Mouse (Mus musculus) hematopoietic stem cell, adult 5-6 weeks (primary cell): Measurements from ENCODE around the gene B4galnt2. TPM values are rescaled to one million over a fixed set of nuclear protein-coding genes. Genes with fewer than 3 reads are reported as not detected.

ENCODE experiments used
- ATAC-seq, 2 experiments: fragments of 125-278 bp in 1 of 2; replicated peaks in 1 of 2; 2 replicates each; pipeline ENCODE4 v1.8.0; 2016 to 2017; ENCODE audit warnings: inconsistent platforms in 2 of 2, mild to moderate bottlenecking in 2 of 2, moderate number of reproducible peaks in 2 of 2, low read depth in 1 of 2, moderate TSS enrichment in 1 of 2; ENCODE audit not compliant: low FRiP score in 2 of 2, poor library complexity in 2 of 2, severe bottlenecking in 2 of 2, insufficient read depth in 1 of 2, low TSS enrichment in 1 of 2
- total RNA-seq: library from RNA; stranded (forward); fragments of 172-1452, 232-1000 nt; gene quantifications from 2 replicates; pipeline ENCODE4 v1.2.3, GENCODE M21; 2017

B4galnt2 gene
- total RNA-seq, 1 experiment from 2014 or later: 1.3 TPM

DNA sequence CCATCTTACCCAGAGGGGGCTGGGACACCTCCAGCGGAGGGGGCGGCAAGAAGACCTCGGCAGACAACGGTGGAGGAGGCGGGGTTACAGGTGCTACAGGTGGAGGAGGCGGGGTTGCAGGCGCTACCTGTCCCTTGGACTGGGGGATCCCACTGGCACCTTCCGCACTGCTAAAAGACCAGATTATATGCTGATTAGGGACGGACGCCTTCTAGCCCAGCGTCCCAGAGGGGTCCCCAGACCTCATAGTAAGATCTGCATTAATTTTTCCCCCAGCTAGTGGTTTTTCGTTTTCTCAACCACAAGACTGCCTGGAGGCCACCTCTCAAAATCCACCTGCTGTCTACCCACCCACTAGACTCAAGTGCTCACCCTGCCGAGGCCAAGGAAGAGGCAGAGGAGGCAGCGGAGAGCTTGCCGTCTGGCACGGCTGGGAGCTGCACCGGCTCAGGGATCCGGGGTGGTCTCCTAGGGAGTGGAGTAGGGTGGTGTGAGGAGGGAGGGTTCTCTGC lies 81.0 kb downstream of the B4galnt2 start:
- ATAC-seq: no peak

DNA sequence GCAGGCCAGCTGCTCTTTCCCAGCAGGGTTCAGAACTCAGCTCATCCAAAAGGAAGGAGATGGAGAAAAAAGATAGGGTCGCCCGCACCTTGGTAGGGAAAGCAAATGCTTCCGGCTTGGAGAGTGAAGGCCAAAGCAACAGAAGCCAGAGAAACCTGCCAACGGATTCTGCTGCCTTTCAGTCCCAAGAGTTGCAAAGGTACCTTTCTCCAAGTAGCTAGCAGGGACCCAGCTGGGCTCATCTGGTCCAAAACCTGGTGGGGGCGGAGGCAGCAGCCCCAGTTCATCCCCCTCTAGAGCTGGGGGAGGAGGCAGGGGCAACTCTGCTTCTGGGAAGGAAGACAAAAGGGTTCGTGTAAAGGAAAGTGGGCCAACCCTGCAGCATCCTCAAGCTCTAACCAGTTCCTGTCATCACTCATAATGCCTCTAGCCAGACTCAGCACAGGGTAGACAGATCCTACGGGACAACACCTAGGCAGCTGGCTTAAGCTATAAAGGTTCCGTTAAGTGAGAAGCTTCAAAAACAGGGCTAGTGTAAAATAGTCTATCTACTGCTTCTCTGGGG lies 81.6 kb downstream of the B4galnt2 start:
- ATAC-seq: no peak

DNA sequence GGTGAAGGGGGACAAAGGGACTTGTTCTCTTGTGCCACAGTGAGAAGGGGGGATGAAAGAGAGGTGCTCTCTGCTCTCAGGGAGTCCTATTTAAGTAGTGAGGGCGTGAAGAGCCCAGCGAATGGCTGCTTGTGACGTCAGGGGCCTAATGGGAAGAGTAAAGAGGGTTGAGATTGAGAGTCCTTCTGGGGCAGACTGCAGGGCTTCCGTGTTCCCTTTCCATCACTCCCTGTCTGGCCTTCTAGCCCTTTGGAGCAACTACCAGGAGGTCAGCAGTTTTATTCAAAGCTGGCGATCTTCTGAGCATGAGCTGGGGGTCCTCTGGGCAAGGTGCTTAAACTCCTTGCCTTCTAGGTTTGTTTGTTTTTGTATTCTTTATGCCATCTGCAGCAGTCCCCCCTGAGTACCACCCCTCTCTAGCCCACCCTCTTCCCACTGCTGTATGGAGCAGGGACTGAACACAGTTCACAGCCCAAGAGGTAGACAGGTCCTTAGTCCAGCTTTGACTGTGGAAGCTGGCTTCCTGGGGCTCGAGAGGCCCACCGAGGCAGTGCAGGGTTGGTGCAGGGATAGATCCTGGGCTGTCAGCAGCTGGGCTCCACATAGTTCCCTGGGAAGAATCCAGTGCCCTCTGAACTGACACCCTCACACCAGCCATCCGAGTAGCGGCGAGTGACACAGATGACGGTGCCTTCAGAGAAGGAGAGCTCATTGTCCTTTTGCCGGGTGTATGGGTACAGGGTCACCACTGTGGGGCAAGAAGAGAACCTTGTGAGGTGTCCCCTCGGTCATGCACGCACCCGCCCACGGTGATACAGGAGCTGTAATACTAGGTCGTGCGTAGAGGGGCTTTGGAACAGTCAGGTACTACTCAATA lies 82.3 kb downstream of the B4galnt2 start:
- no peak for ATAC-seq

DNA sequence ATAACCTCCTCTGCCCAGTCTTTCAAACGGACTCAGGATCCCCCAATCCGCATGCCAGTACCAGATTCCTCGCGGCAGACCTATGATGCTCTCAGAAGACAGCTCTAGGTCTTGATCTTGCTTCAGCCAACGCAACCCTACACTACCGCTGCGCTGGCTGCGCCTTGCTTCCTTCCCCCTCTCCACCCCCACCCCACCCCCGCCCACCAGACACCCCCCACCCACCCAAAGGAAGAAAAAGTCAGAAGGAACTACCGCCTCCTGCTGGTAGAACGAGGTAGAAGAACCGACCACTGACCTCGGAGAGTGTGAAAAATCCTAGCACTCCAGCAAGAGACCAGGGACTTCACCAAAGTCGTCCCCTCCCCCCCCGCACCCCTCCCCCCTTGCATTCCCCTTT lies 83.0 kb downstream of the B4galnt2 start:
- no peak for ATAC-seq

DNA sequence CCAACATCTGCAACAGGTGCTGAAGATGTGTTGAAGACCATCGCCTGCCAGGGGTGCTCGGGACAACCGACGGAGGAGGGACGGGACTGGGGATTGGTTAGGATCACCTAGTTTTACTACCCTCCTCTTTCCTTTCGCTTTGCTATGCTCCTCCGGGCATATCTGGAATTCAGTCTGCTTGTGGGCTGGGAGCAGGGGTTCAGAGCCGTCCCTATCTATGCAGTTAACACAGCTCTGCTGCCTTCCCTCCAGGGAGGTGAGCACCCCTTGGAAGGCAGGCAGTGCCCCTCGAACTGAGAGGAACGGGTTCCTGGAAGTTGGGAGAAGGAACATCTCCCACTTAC lies 83.4 kb downstream of the B4galnt2 start:
- ATAC-seq: no peak

DNA sequence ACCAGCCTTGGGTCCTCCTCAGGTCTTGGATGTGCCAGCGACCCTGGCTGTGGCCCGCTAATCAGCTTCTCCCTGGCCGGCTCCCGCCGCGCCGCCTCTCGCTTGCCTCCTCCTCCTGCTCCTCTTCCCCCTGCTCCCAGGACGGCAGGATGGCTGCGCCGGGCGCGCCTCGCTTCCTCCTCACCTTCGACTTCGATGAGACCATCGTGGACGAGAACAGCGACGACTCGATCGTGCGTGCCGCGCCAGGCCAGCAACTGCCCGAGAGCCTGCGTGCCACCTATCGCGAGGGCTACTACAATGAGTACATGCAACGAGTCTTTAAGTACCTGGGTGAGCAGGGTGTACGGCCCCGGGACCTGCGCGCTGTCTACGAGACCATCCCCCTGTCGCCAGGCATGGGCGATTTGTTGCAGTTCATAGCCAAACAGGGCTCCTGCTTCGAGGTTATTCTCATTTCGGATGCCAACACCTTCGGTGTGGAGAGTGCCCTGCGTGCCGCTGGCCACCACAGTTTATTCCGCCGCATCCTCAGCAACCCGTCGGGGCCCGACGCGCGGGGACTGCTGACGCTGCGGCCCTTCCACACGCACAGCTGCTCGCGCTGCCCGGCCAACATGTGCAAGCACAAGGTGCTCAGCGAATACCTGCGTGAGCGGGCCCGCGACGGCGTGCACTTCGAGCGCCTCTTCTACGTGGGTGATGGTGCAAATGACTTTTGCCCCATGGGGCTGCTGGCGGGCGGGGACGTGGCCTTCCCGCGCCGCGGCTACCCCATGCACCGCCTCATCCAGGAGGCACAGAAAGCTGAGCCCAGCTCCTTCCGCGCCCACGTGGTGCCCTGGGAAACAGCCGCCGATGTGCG lies 84.0 kb downstream of the B4galnt2 start:
- ATAC-seq: no peak

DNA sequence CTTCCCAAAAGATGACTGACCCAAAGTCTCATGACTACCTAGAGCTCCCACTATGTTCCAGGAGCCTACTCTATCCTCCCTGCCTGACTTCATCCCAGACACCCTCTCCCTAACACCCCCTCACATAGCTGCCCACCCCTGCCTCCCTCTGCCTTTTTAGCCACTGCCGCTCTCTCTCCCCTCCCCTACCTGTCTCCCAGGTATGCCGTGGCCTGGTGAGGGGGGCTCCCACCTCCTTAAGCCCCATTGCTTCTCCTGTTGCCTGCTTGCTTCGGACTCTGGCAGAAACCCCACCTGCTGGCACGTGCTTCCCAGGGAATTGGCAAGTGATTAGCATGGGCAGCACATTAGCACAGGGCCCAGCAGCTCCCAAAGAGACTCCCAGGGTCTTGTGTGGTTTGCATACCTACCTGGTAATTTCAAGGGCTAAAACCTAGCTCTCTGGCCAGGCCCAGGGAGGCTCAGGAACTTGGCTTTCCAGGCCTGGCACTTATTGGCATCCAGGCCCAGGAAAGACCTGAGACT lies 85.1 kb downstream of the B4galnt2 start:
- no peak for ATAC-seq

DNA sequence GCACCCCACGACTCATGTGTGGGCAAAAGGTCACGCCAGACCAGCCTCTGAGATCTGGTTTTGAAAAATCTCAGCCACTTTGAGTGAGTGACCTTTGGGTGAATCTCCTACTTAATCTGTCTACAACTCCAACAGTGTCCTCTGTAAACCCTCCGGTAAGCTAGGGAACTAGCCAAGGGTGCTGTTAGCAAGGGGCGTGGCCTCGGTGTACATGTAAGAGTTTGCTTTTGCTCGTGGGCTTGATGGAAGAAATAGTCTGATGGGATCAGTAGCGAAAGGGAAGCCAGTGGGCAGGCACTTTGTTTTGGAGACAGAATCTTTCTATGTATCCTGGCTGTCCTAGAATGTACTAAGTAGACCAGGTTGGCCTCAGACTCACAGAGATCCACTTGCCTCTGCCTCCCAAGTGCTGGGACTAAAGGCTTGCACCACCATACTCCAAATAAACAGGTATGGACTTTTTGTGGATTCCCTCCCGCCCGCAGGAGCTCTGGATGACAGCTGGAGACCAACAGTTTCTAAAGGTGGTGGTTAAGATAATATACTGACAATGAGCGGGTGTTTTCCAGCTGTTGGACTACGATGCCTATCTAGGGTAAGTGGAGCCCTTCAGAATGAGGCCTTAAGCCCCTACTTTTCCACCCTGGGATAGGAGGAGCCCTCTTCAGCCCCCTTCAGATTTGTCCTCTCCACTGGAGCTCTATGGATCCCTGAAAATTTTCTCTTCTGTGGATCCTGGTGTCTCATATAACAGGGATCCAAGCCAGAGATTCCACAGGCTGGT lies 86.3 kb downstream of the B4galnt2 start:
- no peak for ATAC-seq

DNA sequence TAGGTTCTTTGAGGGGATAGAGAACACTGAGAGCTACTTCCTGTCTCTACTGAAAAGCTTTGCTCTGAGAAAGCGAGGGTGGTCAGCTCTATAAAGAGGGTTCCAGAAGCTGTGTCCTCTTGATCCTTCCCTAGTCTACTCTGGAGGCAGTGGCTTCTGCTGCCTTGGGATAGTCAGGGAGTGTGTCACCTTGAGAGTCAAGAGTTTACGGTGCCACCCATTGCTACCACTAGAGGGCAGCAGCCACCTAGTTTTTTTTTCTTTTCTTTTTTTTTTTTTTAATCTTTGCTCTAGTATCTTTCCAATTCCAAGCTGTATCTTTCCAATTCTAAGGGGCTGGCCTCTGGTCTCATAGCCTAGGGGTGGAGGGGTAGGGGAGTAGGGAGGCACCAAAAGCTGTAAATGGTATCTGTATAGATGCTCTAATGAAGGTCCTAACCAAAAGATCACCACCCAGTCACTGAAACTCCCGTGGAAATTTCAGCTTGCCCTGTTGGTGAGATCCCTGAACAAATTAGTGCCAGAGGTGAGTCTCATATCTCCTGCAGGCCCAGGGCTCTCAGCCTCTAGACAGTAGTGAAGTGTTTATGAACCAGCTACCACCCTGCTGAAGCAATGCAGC lies 87.1 kb downstream of the B4galnt2 start:
- ATAC-seq: no peak

DNA sequence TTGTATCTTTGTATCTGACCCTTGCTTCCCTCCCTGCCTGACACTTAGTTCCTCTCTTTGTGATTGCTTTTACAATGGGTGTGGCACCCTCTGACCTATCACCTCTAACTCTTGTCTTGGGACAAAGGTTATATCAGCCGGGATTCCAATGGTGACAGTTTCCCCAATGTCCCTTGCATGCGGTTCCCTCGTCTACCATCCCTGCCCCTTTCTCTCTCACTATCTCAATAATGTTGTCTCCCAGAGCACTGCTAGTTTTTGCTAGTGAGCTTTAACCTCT lies 87.6 kb downstream of the B4galnt2 start:
- ATAC-seq: no peak

DNA sequence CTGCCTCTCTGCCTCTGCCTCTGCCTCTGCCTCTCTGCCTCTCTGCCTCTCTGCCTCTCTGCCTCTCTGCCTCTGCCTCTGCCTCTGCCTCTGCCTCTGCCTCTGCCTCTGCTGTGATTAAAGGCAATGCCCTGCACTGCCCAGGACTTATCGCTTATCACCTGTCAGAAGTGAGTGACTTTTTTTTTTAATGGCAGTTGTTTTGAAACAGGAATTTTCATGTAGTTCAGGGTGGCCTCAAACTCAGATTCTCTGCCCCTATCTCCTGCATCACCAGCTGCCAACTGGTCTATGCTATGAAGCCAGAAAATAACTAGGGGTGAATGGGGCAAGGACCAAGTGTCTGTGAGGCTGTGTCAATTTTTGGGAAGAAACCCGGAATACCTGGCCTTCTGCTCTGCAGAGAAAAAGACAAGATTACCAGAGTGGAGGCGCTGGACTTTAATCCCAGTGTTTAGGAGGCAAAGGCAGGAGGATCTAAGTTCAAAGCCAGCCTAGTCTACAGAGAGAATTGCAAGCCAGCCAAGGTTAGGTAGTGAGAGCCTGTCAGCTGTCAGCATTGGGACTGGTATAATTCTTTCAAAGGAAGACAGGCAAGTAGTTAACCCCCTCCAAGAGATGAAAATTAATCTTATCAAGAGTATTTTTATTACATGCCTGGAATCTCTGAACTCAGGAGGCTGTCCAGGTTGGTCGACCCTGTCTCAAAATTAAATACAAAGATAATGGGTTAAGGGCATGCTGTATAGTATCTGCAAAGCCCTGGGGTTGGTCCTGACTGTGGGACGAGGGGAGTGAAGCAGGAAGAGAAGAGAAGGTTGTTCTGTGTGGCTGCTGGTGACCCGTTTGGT lies 88.1 kb downstream of the B4galnt2 start:
- ATAC-seq: no peak

DNA sequence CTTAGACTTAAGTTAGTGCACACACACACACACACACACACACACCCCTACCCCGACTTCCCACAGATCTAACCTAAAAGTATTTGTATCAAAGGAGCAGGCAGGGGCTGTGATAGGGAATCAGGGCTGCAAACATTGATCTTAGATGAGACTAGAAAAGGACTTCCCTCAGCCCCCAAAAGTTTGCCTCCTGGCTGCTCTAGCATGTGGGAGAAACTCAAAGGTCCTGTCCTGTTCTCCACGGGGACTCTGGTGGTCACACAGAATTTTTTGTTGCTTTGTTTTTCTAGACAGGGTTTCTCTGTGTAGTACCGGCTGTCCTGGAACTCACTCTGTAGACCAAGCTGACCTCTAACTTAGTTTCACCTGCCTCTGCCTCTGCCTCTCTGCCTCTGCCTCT lies 89.1 kb downstream of the B4galnt2 start:
- ATAC-seq: no peak

DNA sequence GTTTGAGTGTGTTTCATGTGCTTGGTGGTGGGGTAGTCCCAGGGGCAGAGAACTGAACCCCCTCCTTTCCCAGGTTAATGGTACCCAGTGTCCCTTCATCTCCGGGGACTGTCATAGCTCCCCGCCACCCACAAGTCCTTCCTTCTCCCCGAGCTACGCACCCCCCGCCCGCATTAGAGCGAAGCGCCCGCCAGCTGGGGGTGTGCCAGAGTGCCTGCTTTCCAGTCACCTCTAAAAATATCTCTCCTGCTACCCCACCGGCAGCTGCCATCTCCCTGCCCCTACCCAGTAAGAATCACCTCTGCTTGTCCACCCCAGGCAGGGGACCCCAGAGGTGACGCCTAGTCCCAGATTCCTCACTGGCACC lies 89.8 kb downstream of the B4galnt2 start:
- no peak for ATAC-seq

DNA sequence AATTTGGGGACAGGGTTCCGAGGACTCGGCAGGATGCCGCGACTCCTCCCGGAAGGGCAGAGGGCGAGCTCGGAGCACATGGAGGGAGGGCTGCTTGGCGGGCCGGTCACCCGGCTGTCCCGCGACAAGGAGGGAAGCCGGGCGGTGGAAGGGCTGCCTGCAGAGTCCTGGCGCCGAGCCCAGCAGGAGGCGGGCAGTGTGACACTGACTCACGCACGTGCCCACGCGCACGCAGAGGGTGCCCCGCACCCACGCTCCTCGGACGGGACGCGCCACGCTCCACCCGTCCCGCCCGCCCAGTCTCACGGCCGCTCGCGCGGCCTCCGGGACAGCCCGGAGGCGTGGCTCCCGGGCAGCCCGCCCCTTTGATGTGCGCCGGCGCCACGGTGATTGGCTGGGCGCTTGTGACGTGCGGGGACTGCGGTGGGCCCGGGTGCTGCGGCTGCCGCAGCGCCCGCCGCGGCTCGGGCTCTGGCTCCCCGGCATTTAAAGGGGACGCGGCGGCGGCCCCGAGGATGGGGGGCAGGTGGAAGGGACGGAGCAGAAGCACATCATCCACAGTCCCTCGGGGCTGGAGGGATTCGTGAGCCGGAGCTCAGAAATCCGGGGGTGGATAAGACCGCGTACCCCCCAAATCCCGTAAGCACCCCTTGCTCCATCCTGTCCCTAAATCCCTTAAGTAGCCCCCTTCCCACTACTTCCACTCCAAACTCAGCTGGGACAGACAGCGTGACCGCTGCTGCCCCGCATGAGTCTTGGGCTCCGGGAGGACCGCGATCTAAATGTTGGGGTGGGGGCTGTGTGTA lies 90.4 kb downstream of the B4galnt2 start, which contains the start of gene Phospho1:
Phospho1 (plus strand) TSS at position 429 of the 806 bp plus-strand sequence.
- peak; percentile 63 to 77 for ATAC-seq

DNA sequence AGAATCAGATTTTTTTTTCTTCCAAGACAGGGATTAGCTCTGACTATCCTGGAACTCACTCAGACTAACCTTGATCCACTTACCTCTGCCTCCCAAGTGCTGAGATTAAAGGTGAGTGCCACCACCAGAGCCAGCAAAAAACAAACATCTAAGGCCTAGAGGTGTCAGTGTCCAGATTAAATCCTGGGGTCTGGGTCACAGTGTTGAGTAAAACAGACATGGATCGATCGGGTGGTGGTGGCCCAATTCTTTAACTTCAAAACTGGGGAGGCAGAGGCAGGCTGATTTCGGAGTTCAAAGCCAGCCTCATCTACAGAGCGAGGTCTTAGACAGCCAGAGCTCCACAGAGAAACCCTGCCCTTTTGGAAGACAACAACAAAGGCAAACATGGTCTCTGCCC lies 92.3 kb downstream of the B4galnt2 start:
- ATAC-seq: no peak
